Mouse (Mus musculus): ENCODE results near the gene Hps1. TPM values are rescaled to one million over a fixed set of nuclear protein-coding genes. Genes with fewer than 3 reads are reported as not detected.

Gene Hps1
- 16.6 and 18.9 TPM in 2 replicates for polyA plus RNA-seq (2012; rRNA removed)

DNA sequence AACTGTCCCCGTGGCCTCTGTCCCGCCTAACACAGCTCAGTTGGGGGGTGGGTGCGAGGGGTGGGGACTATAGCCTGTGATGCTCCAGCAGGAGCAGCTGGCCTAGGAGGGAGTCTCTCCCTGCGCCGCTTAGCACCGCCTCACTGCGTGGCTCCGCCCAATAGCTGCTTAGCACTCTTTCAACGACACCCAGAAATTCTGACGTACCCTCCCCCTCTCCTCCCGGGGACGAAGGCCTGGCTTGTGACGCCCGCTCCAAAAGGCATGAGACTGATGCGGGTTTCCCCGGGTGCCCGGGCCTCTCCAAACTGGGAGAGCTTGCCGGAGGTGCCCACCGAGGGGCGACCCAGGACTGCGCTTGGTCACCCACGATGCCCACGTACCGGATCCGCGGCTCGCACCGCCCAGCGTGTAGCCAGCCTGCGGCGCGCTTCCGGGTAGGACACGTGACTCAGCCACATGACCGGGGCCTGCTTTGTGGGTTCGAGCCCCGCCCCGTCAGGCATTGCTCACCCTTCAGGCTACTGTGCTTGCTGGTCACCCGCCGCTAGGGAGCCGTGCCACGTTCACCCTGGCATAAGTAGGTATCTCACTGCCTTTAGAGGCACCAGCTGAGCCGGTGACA, at the start of gene Hps1:
Hps1 (minus strand) TSS at position 448 of the 625 bp plus-strand sequence.
- H3K4me1 ChIP-seq (ENCODE audit: control insufficient read depth, insufficient read depth, low read length) = 0 out of 2 replicates have a peak, but pooled peaks cover 3% of the 10 kb centered on the region
- DNase-seq = peak; percentile 86
- H3K4me3 ChIP-seq (replicated peaks; ENCODE audit: extremely low read depth, low read depth, low read length) = peak within 1 kb of the TSS; percentile 68
- TF ChIP-seq POLR2A (IDR thresholded peaks at IDR 0.05; ENCODE audit: borderline replicate concordance, extremely low read depth, low read depth, low read length) (peak; percentile 34; the same call in 1 of the 2 replicates), CTCF (IDR thresholded peaks at IDR 0.05; ENCODE audit: insufficient read depth, low read length) (no peak)
- WGBS = under 1% methylated on average over 43 of the region's 43 CpGs

DNA sequence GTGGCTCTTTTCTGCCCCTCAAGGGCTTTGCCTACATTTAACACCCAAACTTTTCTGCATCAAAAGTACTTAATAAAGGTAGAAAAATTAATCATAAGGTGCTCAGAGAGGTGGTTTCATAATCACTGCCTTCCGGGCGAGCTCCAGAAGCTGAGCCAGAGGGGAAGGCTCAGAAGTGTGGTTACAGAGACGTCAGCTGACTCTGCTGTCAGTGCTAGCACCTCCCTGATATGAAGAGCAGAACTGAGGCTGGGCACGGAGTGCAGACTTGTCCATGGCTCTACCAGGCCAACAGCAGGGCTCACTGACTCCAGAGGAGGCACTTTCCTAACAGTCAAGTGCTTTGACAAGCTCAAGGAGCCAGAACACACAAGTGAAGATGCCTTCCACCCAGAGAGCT, 49.4 kb upstream of the Hps1 start:
- no peak overlapping the region for H3K4me3 ChIP-seq (replicated peaks; ENCODE audit: extremely low read depth, low read depth, low read length)
- DNase-seq = peak; percentile 28
- no peaks in the 10 kb centered on the region for H3K4me1 ChIP-seq (ENCODE audit: control insufficient read depth, insufficient read depth, low read length)
- TF ChIP-seq CTCF (IDR thresholded peaks at IDR 0.05; ENCODE audit: insufficient read depth, low read length) (no peak), POLR2A (IDR thresholded peaks at IDR 0.05; ENCODE audit: borderline replicate concordance, extremely low read depth, low read depth, low read length) (no peak)
- 42% methylated on average over 4 of the region's 4 CpGs for WGBS

DNA sequence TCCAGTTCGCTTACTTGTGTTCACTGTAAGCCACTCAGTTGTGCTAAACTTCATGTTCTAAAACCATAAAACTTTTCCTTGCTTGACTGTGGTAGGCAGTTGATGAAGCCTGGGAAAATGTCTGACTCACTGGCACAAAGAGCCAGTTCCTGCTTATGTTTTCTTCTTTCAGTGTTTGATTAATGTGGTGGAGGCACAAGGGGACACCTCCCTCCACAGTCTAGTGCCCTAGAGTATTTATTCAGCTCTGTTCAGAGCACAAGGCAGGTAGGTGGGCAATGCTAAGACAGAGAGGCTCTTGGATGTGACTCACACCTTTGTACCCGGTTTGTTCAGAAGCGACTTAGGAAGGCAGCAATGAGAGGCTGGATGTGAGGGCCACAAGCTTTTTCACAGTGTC, 48.1 kb upstream of the Hps1 start:
- H3K4me1 ChIP-seq (ENCODE audit: control insufficient read depth, insufficient read depth, low read length) = no peaks in the 10 kb centered on the region
- no peak for DNase-seq
- H3K4me3 ChIP-seq (replicated peaks; ENCODE audit: extremely low read depth, low read depth, low read length) = no peak overlapping the region
- 68% methylated on average over 3 of the region's 3 CpGs for WGBS
- no peak for TF ChIP-seq POLR2A (IDR thresholded peaks at IDR 0.05; ENCODE audit: borderline replicate concordance, extremely low read depth, low read depth, low read length)

DNA sequence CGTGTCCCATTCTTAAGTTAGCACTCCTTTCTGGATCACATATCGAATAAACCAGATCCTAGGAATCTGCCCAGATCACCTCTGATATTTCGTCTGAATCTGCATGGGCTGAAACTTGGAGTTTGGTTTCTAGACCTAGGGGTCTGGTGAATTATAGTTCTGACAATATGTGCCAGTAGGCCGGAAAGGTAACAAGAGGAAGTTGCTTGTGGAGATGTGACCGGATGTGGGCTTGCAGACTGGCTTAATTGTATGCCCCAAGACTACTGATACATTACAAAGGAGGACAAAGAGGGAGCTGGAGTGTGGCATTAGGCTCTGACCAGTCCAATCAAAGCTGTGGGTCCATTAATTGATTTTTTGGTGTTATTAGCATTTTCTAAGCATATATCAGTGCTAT, 40.3 kb upstream of the Hps1 start:
- no peaks in the 10 kb centered on the region for H3K4me1 ChIP-seq (ENCODE audit: control insufficient read depth, insufficient read depth, low read length)
- 79% methylated on average over 5 of the region's 5 CpGs for WGBS
- no peak for DNase-seq
- no peak overlapping the region for H3K4me3 ChIP-seq (replicated peaks; ENCODE audit: extremely low read depth, low read depth, low read length)
- no peak for TF ChIP-seq CTCF (IDR thresholded peaks at IDR 0.05; ENCODE audit: insufficient read depth, low read length)
- no peak for TF ChIP-seq POLR2A (IDR thresholded peaks at IDR 0.05; ENCODE audit: borderline replicate concordance, extremely low read depth, low read depth, low read length)

DNA sequence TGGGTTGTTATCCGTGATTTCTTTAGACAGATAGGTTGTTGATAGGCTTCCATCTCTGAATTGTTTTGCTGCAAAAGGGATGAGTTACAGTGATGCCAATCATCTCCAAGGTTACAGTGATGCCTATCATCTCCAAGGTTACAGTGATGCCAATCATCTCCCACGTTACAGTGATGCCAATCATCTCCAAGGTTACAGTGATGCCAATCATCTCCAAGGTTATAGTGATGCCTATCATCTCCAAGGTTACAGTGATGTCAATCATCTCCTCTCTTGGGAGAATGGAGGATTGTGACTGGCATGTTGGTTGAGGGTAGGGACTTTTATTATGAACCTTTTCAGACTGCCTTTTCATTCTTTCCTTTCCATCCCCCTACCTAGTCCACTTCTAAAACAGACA, 38.0 kb upstream of the Hps1 start:
- Histone ChIP-seq H3K4me3 (replicated peaks; ENCODE audit: extremely low read depth, low read depth, low read length) (no peak overlapping the region), H3K4me1 (ENCODE audit: control insufficient read depth, insufficient read depth, low read length) (no peaks in the 10 kb centered on the region)
- no peak for DNase-seq
- 78% methylated on average over 2 of the region's 2 CpGs for WGBS
- TF ChIP-seq CTCF (IDR thresholded peaks at IDR 0.05; ENCODE audit: insufficient read depth, low read length) (no peak), POLR2A (IDR thresholded peaks at IDR 0.05; ENCODE audit: borderline replicate concordance, extremely low read depth, low read depth, low read length) (no peak)

DNA sequence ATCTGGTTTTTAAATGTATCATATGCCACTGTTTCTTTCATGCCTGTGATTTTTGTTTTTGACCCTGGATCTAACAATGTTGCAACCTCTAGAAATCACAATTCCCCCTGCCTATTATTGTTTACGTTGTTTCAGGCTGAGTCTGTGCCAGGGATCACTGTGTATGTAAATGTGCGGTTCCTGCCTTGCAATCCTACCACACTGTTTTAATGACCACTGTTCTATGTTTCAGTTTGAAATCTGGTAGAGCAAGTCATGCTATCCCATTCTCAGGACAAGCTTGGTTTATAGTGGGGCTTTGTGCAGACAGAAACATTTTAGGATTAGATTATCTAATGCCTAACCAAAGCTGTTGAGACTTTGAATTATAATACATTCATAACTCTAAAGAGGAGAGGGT, 36.5 kb upstream of the Hps1 start:
- 80% methylated on average over 2 of the region's 2 CpGs for WGBS
- no peak for DNase-seq
- Histone ChIP-seq H3K4me1 (ENCODE audit: control insufficient read depth, insufficient read depth, low read length) (no peaks in the 10 kb centered on the region), H3K4me3 (replicated peaks; ENCODE audit: extremely low read depth, low read depth, low read length) (no peak overlapping the region)
- no peak for TF ChIP-seq POLR2A (IDR thresholded peaks at IDR 0.05; ENCODE audit: borderline replicate concordance, extremely low read depth, low read depth, low read length)
- no peak for TF ChIP-seq CTCF (IDR thresholded peaks at IDR 0.05; ENCODE audit: insufficient read depth, low read length)

DNA sequence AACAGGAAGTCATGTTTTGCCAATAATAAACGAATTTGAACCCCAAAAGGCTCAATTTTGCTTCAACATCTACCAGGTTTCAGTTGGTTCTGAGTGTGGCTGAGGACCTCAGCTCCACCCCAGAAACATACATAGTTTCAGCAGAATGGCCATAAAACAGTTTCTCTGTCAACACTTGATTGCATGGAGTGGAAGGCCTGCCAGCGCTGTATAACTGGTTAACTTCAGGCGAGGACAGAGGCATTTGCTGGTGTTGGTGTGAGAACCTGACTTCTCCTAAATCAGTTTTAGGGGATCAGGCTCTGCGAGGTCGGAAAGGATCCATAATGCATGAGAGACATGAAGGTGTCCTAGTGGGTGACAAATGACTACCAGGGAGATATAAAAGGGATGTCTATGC, 30.4 kb upstream of the Hps1 start:
- H3K4me1 ChIP-seq (ENCODE audit: control insufficient read depth, insufficient read depth, low read length) = no peaks in the 10 kb centered on the region
- H3K4me3 ChIP-seq (replicated peaks; ENCODE audit: extremely low read depth, low read depth, low read length) = no peak overlapping the region
- WGBS = 61% methylated on average over 5 of the region's 5 CpGs
- DNase-seq = no peak
- TF ChIP-seq CTCF (IDR thresholded peaks at IDR 0.05; ENCODE audit: insufficient read depth, low read length) = no peak
- no peak for TF ChIP-seq POLR2A (IDR thresholded peaks at IDR 0.05; ENCODE audit: borderline replicate concordance, extremely low read depth, low read depth, low read length)

DNA sequence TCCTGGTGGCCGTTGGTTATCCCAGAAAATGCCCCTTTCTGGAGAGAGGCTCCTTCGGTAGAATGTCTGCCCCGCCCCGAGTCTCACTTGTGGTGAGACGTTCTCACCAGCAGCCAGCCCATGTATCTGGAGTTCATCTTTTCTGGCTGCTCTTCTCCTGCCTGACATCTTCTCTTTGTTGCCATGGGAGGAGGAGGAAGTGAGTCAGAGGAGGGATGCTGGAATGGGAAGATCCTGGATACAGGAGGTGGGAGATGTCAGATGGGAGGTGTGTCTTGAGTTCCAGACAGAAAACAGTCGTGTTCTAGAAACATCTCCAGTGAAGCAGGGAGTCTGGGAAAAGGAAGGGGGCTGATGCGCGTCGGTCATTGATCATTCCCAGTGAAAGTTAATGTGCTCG, 29.7 kb upstream of the Hps1 start:
- Histone ChIP-seq H3K4me3 (replicated peaks; ENCODE audit: extremely low read depth, low read depth, low read length) (no peak overlapping the region), H3K4me1 (ENCODE audit: control insufficient read depth, insufficient read depth, low read length) (no peaks in the 10 kb centered on the region)
- 82% methylated on average over 10 of the region's 10 CpGs for WGBS
- TF ChIP-seq CTCF (IDR thresholded peaks at IDR 0.05; ENCODE audit: insufficient read depth, low read length) (no peak), POLR2A (IDR thresholded peaks at IDR 0.05; ENCODE audit: borderline replicate concordance, extremely low read depth, low read depth, low read length) (no peak)
- DNase-seq = no peak

DNA sequence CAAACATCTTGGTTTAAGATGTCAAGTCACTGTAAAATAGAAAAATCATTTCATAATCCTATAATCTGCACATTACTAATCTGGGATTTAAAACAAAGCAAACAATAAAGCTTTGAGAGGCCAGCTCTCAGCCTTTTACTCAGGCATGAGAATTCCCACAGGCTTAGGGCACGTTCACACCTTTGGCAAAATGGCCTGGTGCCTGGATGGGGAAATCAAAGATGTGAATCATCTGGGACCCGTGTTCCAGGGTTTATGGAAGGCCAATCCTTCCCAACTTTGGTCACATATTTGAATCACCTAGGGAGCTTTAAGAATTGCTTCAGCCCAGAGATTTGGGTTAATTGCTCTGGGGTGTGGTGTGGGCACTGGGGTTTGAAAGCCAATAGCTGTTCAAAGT, 18.1 kb upstream of the Hps1 start:
- 64% methylated on average over 2 of the region's 2 CpGs for WGBS
- TF ChIP-seq POLR2A (IDR thresholded peaks at IDR 0.05; ENCODE audit: borderline replicate concordance, extremely low read depth, low read depth, low read length) = no peak
- TF ChIP-seq CTCF (IDR thresholded peaks at IDR 0.05; ENCODE audit: insufficient read depth, low read length) = no peak
- H3K4me1 ChIP-seq (ENCODE audit: control insufficient read depth, insufficient read depth, low read length) = no peaks in the 10 kb centered on the region
- no peak for DNase-seq
- H3K4me3 ChIP-seq (replicated peaks; ENCODE audit: extremely low read depth, low read depth, low read length) = no peak overlapping the region

DNA sequence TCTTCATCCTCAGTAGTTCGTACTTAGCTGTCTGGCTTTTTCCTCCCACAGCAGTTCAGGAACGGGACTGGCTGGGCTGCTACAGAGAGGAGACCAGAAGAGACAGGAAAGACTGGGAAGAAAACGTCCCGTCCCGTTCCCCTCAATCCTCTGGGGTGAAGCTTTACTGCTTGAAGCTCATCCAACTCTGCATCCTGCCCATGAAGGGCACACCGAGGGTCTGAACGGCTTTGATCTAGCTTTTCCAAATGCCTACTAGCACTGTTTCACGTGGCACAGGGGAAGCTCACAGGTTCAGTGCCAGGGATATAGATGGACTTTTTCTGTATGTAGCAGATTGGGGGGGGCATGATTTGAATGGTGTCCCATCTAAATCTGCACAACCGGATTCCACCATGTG, 16.0 kb upstream of the Hps1 start:
- no peak for TF ChIP-seq POLR2A (IDR thresholded peaks at IDR 0.05; ENCODE audit: borderline replicate concordance, extremely low read depth, low read depth, low read length)
- no peak for TF ChIP-seq CTCF (IDR thresholded peaks at IDR 0.05; ENCODE audit: insufficient read depth, low read length)
- WGBS = 36% methylated on average over 9 of the region's 9 CpGs
- Histone ChIP-seq H3K4me1 (ENCODE audit: control insufficient read depth, insufficient read depth, low read length) (no peaks in the 10 kb centered on the region), H3K4me3 (replicated peaks; ENCODE audit: extremely low read depth, low read depth, low read length) (no peak overlapping the region)
- no peak for DNase-seq

All from lung, adult 2 months (tissue).